Mouse (Mus musculus) gastrocnemius, postnatal 4 days (tissue): ENCODE measurements around the gene Ahcyl1. TPM values are rescaled to one million over a fixed set of nuclear protein-coding genes. Genes with fewer than 3 reads are reported as not detected.
"Not testable (repeated sequence)": the region's sequence is repeated elsewhere in the genome, so short reads cannot be mapped to it uniquely, and the experiment has no call there.

Experiments used
- DNase-seq, 2 experiments: peaks; one replicate each; pipeline ENCODE4 v3.0.0; 2021 to 2022; ENCODE audit warnings: low spot score in 2 of 2, mixed read lengths in 2 of 2
- total RNA-seq, 2 experiments: library from RNA; stranded (reverse); gene quantifications; 2 replicates each; pipeline ENCODE4 v1.2.3; 2021

The Ahcyl1 gene
- total RNA-seq, 2 experiments from 2014 or later, result 68.5 to 83.4 TPM

- no peak for DNase-seq
Measured at GRCm38 (mm10) chr3:107656888-107657287, 39.5 kb downstream of the Ahcyl1 start.

- no peak for DNase-seq
Measured at GRCm38 (mm10) chr3:107656151-107656550, 40.2 kb downstream of the Ahcyl1 start.

- DNase-seq, result no peak
Measured at GRCm38 (mm10) chr3:107655491-107655890, 40.9 kb downstream of the Ahcyl1 start.

- DNase-seq, result no peak
Measured at GRCm38 (mm10) chr3:107654861-107655260, 41.5 kb downstream of the Ahcyl1 start.

GRCm38 (mm10) chr3:107652968-107653367 lies 43.4 kb downstream of the Ahcyl1 start:
- DNase-seq, result no peak

GRCm38 (mm10) chr3:107650276-107650675 lies 46.1 kb downstream of the Ahcyl1 start:
- DNase-seq, result not testable (repeated sequence)

GRCm38 (mm10) chr3:107646947-107647346 lies 49.4 kb downstream of the Ahcyl1 start:
- no peak for DNase-seq

GRCm38 (mm10) chr3:107637606-107638172 lies 58.7 kb downstream of the Ahcyl1 start:
- no peak for DNase-seq

GRCm38 (mm10) chr3:107636236-107636635 lies 60.1 kb downstream of the Ahcyl1 start:
- no peak for DNase-seq

- DNase-seq, result no peak
Measured at GRCm38 (mm10) chr3:107635836-107636235, 60.5 kb downstream of the Ahcyl1 start.

- no peak for DNase-seq
Measured at GRCm38 (mm10) chr3:107633906-107634305, 62.5 kb downstream of the Ahcyl1 start.

GRCm38 (mm10) chr3:107632786-107633185 lies 63.6 kb downstream of the Ahcyl1 start:
- DNase-seq, result no peak

- DNase-seq, result peak; percentile 82 to 93
Measured at GRCm38 (mm10) chr3:107631523-107631958, 64.8 kb downstream of the Ahcyl1 start, which contains the start of gene Strip1. Strip1 (minus strand) TSS chr3:107631694.

- DNase-seq, result peak in 1 of 2 experiments; percentile 42
Measured at GRCm38 (mm10) chr3:107630682-107631522, 65.5 kb downstream of the Ahcyl1 start, which contains the start of gene Gm10961. Gm10961 (plus strand) TSS chr3:107631322.

GRCm38 (mm10) chr3:107629411-107629810 lies 66.9 kb downstream of the Ahcyl1 start:
- no peak for DNase-seq

GRCm38 (mm10) chr3:107628551-107628950 lies 67.8 kb downstream of the Ahcyl1 start:
- DNase-seq, result no peak

- DNase-seq, result no peak
Measured at GRCm38 (mm10) chr3:107627641-107628040, 68.7 kb downstream of the Ahcyl1 start.

GRCm38 (mm10) chr3:107626751-107627150 lies 69.6 kb downstream of the Ahcyl1 start:
- no peak for DNase-seq

GRCm38 (mm10) chr3:107625536-107625935 lies 70.8 kb downstream of the Ahcyl1 start:
- DNase-seq, result no peak

GRCm38 (mm10) chr3:107624424-107624823 lies 71.9 kb downstream of the Ahcyl1 start:
- no peak for DNase-seq

GRCm38 (mm10) chr3:107622537-107622936 lies 73.8 kb downstream of the Ahcyl1 start:
- DNase-seq, result no peak
